Mouse (Mus musculus): ENCODE results near the gene Gtdc1. TPM values are rescaled to one million over a fixed set of nuclear protein-coding genes. Genes with fewer than 3 reads are reported as not detected.

The Gtdc1 gene
- polyA plus RNA-seq, 1 experiment from 2014 or later, result 24.8 TPM

DNA sequence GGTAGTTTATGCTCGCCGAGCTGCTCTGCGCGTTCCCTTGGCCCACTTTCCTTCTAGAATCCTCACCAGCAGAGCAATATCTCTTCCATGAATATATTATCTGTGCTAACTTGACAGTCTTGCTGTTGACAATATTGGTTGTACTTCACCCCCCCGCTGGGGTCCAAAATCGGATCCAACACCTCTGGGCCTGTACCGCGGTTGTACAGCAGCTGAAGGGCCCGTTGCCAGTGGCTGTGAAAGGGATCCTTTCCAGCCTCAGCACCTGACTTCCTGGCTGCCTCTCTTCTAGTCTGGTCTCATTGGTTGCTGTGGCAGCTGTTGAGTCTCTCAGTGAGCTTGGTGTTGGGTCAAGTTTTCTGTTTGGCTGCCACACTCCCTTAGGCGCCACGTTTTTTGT lies 391.7 kb downstream of the Gtdc1 start:
- Histone ChIP-seq H3K27me3 (ENCODE audit: control insufficient read depth, insufficient read depth, low read length) (no peaks in the 10 kb centered on the region), H3K4me2 (ENCODE audit: low read length) (no peak overlapping the region), H3K27ac (replicated peaks; ENCODE audit: low read depth, low read length) (no peak overlapping the region), H3K4me1 (ENCODE audit: control insufficient read depth, insufficient read depth, low read length) (no peaks in the 10 kb centered on the region), H3K9me3 (ENCODE audit: control insufficient read depth, low read length) (no peaks in the 10 kb centered on the region), H3K36me3 (ENCODE audit: control insufficient read depth, insufficient read depth, low read length) (no peaks in the 10 kb centered on the region), H3K4me3 (replicated peaks; ENCODE audit: low read depth, low read length) (no peak overlapping the region), H3K9ac (replicated peaks; ENCODE audit: low read length) (no peak overlapping the region)
- 96% methylated on average over 11 of the region's 11 CpGs for WGBS
- DNase-seq, result no peak
- no peak for ATAC-seq (ENCODE audit: low FRiP score, low TSS enrichment)

- Histone ChIP-seq H3K27ac (replicated peaks; ENCODE audit: low read depth, low read length) (no peak overlapping the region), H3K9me3 (ENCODE audit: control insufficient read depth, low read length) (no peaks in the 10 kb centered on the region), H3K36me3 (ENCODE audit: control insufficient read depth, insufficient read depth, low read length) (no peaks in the 10 kb centered on the region), H3K4me2 (ENCODE audit: low read length) (no peak overlapping the region), H3K4me1 (ENCODE audit: control insufficient read depth, insufficient read depth, low read length) (no peaks in the 10 kb centered on the region), H3K27me3 (ENCODE audit: control insufficient read depth, insufficient read depth, low read length) (no peaks in the 10 kb centered on the region), H3K4me3 (replicated peaks; ENCODE audit: low read depth, low read length) (no peak overlapping the region), H3K9ac (replicated peaks; ENCODE audit: low read length) (no peak overlapping the region)
- ATAC-seq (ENCODE audit: low FRiP score, low TSS enrichment) (no peak), DNase-seq (no peak)
- 88% methylated on average over 10 of the region's 10 CpGs for WGBS
Measured at GRCm38 (mm10) chr2:44535136-44535675, 392.3 kb downstream of the Gtdc1 start.

DNA sequence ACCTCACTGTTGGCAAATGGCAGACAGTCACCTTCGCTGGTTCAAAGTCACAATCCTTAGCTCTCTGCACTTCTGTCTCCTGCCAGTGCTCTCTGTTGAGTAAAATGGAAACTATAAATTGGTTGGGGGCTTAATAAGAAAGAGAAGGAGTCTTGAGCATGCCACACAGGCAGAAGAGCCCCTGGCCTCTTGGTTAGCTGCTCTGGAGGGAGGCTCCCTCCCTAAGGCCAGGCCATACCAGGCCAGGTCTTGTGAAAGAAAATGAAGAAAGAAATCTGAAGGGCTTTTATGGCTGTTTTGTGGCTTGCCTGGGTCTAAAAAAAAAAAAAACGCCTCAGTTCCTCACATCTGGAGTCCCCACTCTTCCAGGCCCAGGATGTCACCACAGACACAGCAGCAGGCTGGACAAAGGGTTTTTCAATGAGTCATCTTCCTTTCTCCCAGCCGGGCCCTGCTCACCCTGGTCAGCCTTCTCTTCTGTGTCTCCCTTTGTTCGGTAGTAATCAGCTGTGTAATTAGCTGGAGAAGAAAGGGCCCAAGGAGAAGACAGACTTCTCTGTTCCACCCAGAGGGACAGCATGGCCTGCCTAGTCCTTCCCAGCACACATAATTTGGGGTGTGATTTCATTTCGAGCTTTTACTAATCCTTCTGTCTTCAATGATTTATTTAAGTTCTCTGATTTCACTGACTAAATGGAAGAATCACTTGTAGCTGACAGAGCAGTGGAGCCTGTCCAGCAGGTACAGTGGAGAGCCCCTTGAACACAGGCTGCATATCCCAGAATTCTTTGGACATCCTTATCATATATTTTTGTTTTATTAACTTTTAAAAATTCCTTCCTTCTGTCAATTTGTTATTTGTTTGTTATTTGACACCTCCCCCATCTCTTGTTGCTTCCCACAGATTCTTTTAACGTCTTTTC lies 401.1 kb downstream of the Gtdc1 start:
- Histone ChIP-seq H3K9ac (replicated peaks; ENCODE audit: low read length) (no peak overlapping the region), H3K27ac (replicated peaks; ENCODE audit: low read depth, low read length) (no peak overlapping the region), H3K9me3 (ENCODE audit: control insufficient read depth, low read length) (no peaks in the 10 kb centered on the region), H3K4me2 (ENCODE audit: low read length) (no peak overlapping the region), H3K4me1 (ENCODE audit: control insufficient read depth, insufficient read depth, low read length) (peaks cover 17% of the 10 kb centered on the region; the same call in 1 of the 2 replicates), H3K4me3 (replicated peaks; ENCODE audit: low read depth, low read length) (no peak overlapping the region), H3K27me3 (ENCODE audit: control insufficient read depth, insufficient read depth, low read length) (no peaks in the 10 kb centered on the region), H3K36me3 (ENCODE audit: control insufficient read depth, insufficient read depth, low read length) (no peaks in the 10 kb centered on the region)
- no peak; the same call in 1 of the 2 replicates for ATAC-seq (ENCODE audit: low FRiP score, low TSS enrichment)
- DNase-seq, result no peak
- 15% methylated on average over 6 of the region's 6 CpGs for WGBS

- no peak for DNase-seq
- Histone ChIP-seq H3K27ac (replicated peaks; ENCODE audit: low read depth, low read length) (no peak overlapping the region), H3K4me2 (ENCODE audit: low read length) (no peak overlapping the region), H3K36me3 (ENCODE audit: control insufficient read depth, insufficient read depth, low read length) (no peaks in the 10 kb centered on the region), H3K27me3 (ENCODE audit: control insufficient read depth, insufficient read depth, low read length) (no peaks in the 10 kb centered on the region), H3K9ac (replicated peaks; ENCODE audit: low read length) (no peak overlapping the region), H3K4me3 (replicated peaks; ENCODE audit: low read depth, low read length) (no peak overlapping the region), H3K4me1 (ENCODE audit: control insufficient read depth, insufficient read depth, low read length) (peaks cover 17% of the 10 kb centered on the region; the same call in 1 of the 2 replicates), H3K9me3 (ENCODE audit: control insufficient read depth, low read length) (no peaks in the 10 kb centered on the region)
- no peak for ATAC-seq (ENCODE audit: low FRiP score, low TSS enrichment)
- WGBS, result 19% methylated on average over 5 of the region's 5 CpGs
Measured at GRCm38 (mm10) chr2:44525187-44525919, 402.1 kb downstream of the Gtdc1 start.

DNA sequence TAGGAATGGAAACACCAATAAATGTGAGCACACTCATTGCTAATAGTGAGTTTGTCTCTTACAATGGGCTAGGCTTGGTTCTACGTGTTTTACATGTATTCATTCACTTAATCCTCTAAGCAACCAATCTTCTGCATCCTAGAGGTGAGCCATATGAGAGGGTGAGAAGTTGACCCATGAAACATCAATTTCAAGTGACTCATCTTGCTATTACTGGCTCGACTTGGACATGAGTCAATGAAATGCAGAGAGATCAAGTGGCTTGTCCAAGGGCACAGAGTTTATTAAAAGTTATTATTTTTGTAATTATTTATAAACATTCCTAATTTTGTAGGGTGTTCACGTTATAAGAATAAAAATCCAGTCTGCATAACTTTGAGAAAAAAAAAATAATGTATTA lies 408.2 kb downstream of the Gtdc1 start:
- 84% methylated on average over 3 of the region's 3 CpGs for WGBS
- Histone ChIP-seq H3K9ac (replicated peaks; ENCODE audit: low read length) (no peak overlapping the region), H3K36me3 (ENCODE audit: control insufficient read depth, insufficient read depth, low read length) (no peaks in the 10 kb centered on the region), H3K4me2 (ENCODE audit: low read length) (no peak overlapping the region), H3K27me3 (ENCODE audit: control insufficient read depth, insufficient read depth, low read length) (no peaks in the 10 kb centered on the region), H3K9me3 (ENCODE audit: control insufficient read depth, low read length) (no peaks in the 10 kb centered on the region), H3K4me3 (replicated peaks; ENCODE audit: low read depth, low read length) (no peak overlapping the region), H3K27ac (replicated peaks; ENCODE audit: low read depth, low read length) (no peak overlapping the region), H3K4me1 (ENCODE audit: control insufficient read depth, insufficient read depth, low read length) (peaks cover 2% of the 10 kb centered on the region; the same call in 1 of the 2 replicates)
- ATAC-seq (ENCODE audit: low FRiP score, low TSS enrichment) (no peak), DNase-seq (no peak)

GRCm38 (mm10) chr2:44518085-44518484 lies 409.4 kb downstream of the Gtdc1 start:
- no peak for DNase-seq

More at GRCm38 (mm10) chr2:44518085-44518484, 409.4 kb downstream of the Gtdc1 start:
- Histone ChIP-seq H3K27me3 (ENCODE audit: control insufficient read depth, insufficient read depth, low read length) (no peaks in the 10 kb centered on the region), H3K4me1 (ENCODE audit: control insufficient read depth, insufficient read depth, low read length) (no peaks in the 10 kb centered on the region), H3K9me3 (ENCODE audit: control insufficient read depth, low read length) (no peaks in the 10 kb centered on the region), H3K4me2 (ENCODE audit: low read length) (no peak overlapping the region), H3K4me3 (replicated peaks; ENCODE audit: low read depth, low read length) (no peak overlapping the region), H3K27ac (replicated peaks; ENCODE audit: low read depth, low read length) (no peak overlapping the region), H3K9ac (replicated peaks; ENCODE audit: low read length) (no peak overlapping the region), H3K36me3 (ENCODE audit: control insufficient read depth, insufficient read depth, low read length) (no peaks in the 10 kb centered on the region)
- ATAC-seq (ENCODE audit: low FRiP score, low TSS enrichment), result no peak
- 71% methylated on average over 4 of the region's 4 CpGs for WGBS

Other genes with a start within 250 kb of the Gtdc1 start
- gene Zeb2, start 189.7 kb upstream of the Gtdc1 start, polyA plus RNA-seq (2014; fragmentation: Nextera tagmentation; extraction: Ambion mirVana), result 25.5 and 32.3 TPM in 2 replicates

Data from midbrain, embryonic 14.5 days (tissue).